Mouse (Mus musculus) midbrain, embryonic 15.5 days (tissue): ENCODE data around the gene Spag5. TPM values are rescaled to one million over a fixed set of nuclear protein-coding genes. Genes with fewer than 3 reads are reported as not detected.

ENCODE experiments used
- ATAC-seq: fragments of 200-750 bp; cut with Nextera tagmentation; replicated peaks from 2 replicates; pipeline ENCODE4 v1.8.0; 2017; ENCODE audit warnings: moderate TSS enrichment
- H3K27ac ChIP-seq: fragments of 300-500 bp; sonication (generic); 2 replicates; pipeline ENCODE4 v1.5.1; 2015; ENCODE audit warnings: mild to moderate bottlenecking, inconsistent platforms
- H3K27me3 ChIP-seq: fragments of 300-500 bp; sonication (generic); replicated peaks from 2 replicates; pipeline ENCODE4 v1.6.1; 2015; ENCODE audit warnings: inconsistent platforms
- H3K36me3 ChIP-seq: fragments of 300-500 bp; sonication (generic); replicated peaks from 2 replicates; pipeline ENCODE4 v1.6.1; 2015; ENCODE audit warnings: inconsistent platforms
- H3K4me1 ChIP-seq: fragments of 300-500 bp; sonication (generic); 2 replicates; pipeline ENCODE4 v1.6.1; 2015; ENCODE audit warnings: inconsistent platforms
- H3K4me2 ChIP-seq: fragments of 300-500 bp; sonication (generic); 2 replicates; pipeline ENCODE4 v1.6.1; 2015; ENCODE audit warnings: inconsistent platforms, mild to moderate bottlenecking, moderate library complexity
- H3K4me3 ChIP-seq: fragments of 300-500 bp; sonication (generic); 2 replicates; pipeline ENCODE4 v1.5.1; 2015; ENCODE audit warnings: mild to moderate bottlenecking, inconsistent platforms
- H3K9ac ChIP-seq: fragments of 300-500 bp; sonication (generic); 2 replicates; pipeline ENCODE4 v1.6.1; 2015; ENCODE audit warnings: mild to moderate bottlenecking, inconsistent platforms
- H3K9me3 ChIP-seq: fragments of 300-500 bp; sonication (generic); 2 replicates; pipeline ENCODE4 v1.6.1; 2016; ENCODE audit warnings: inconsistent platforms
- WGBS: fragments of 180-500 bp; shearing (Covaris S2); methylation state at CpG from one replicate; pipeline ENCODE4 v1.1.7; 2015; ENCODE audit warnings: mixed read lengths; 5-methylcytosine and 5-hydroxymethylcytosine counted together
- polyA plus RNA-seq: library from polyadenylated mRNA; unstranded; fragments of >200 nt; fragmentation: Nextera tagmentation; extraction: Ambion mirVana; gene quantifications from 2 replicates; pipeline ENCODE4 v1.2.1, GENCODE M21; 2015

Gene Spag5
- polyA plus RNA-seq, 1 experiment from 2014 or later: 6.9 TPM

- no peaks in the 10 kb centered on the region for H3K27me3 ChIP-seq
Measured at GRCm38 (mm10) chr11:78289146-78289763, 12.1 kb upstream of the Spag5 start.

GRCm38 (mm10) chr11:78290654-78291053 is 10.7 kb upstream of the Spag5 start, which contains the start of gene BC030499:
Gene BC030499 (plus strand): TSS chr11:78290841.
- no peak within 1 kb of the TSS for H3K4me2 ChIP-seq
- H3K27ac ChIP-seq: no peak within 1 kb of the TSS
- no peak within 1 kb of the TSS for H3K9ac ChIP-seq
- H3K4me3 ChIP-seq: no peak within 1 kb of the TSS
- H3K36me3 ChIP-seq: peaks cover 59% of the 10 kb centered on the region
- no peaks in the 10 kb centered on the region for H3K9me3 ChIP-seq
- no peak for ATAC-seq
- no peaks in the 10 kb centered on the region for H3K4me1 ChIP-seq
- WGBS: 89% methylated on average over 4 of the region's 4 CpGs
- H3K27me3 ChIP-seq: no peaks in the 10 kb centered on the region

More at GRCm38 (mm10) chr11:78289146-78289763, 12.1 kb upstream of the Spag5 start:
- no peaks in the 10 kb centered on the region for H3K9me3 ChIP-seq
- H3K4me1 ChIP-seq: no peaks in the 10 kb centered on the region
- no peak overlapping the region for H3K4me2 ChIP-seq
- 90% methylated on average over 7 of the region's 7 CpGs for WGBS
- H3K36me3 ChIP-seq: peaks cover 73% of the 10 kb centered on the region
- no peak overlapping the region for H3K27ac ChIP-seq
- H3K4me3 ChIP-seq: no peak overlapping the region
- H3K9ac ChIP-seq: no peak overlapping the region
- ATAC-seq: no peak

DNA sequence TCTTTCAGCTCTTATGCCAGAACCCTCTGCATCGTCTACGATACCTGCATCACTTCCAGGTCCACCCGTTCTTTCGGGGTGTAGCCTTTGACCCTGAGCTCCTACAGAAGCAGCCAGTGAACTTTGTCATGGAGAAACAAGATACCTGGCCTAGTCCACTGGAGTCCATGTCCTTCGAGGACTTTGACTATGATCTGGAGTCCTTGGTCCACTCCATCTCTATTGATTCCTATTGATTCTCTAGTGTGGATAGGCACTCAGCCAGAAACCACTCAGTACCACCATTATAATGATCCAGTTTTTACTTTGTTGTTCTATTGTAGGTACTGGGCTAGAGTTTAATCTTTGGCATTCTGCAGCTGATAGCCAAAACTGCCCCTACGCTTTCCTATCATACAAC is 6.7 kb upstream of the Spag5 start:
- no peak overlapping the region for H3K4me3 ChIP-seq
- H3K4me1 ChIP-seq: no peaks in the 10 kb centered on the region
- H3K27ac ChIP-seq: no peak overlapping the region
- ATAC-seq: no peak
- no peak overlapping the region for H3K9ac ChIP-seq
- no peak overlapping the region for H3K4me2 ChIP-seq
- no peaks in the 10 kb centered on the region for H3K9me3 ChIP-seq
- 96% methylated on average over 6 of the region's 6 CpGs for WGBS
- H3K36me3 ChIP-seq: peaks cover 26% of the 10 kb centered on the region
- no peaks in the 10 kb centered on the region for H3K27me3 ChIP-seq

GRCm38 (mm10) chr11:78300917-78301316 is 412 bp upstream of the Spag5 start:
- ATAC-seq: peak; percentile 54

GRCm38 (mm10) chr11:78305272-78305671 is 3.9 kb downstream of the Spag5 start:
- no peak overlapping the region for H3K4me3 ChIP-seq
- H3K9ac ChIP-seq: no peak overlapping the region
- H3K4me2 ChIP-seq: no peak overlapping the region
- H3K27me3 ChIP-seq: no peaks in the 10 kb centered on the region
- no peak overlapping the region for H3K27ac ChIP-seq
- 90% methylated on average over 4 of the region's 4 CpGs for WGBS
- H3K9me3 ChIP-seq: no peaks in the 10 kb centered on the region
- H3K36me3 ChIP-seq: no peaks in the 10 kb centered on the region
- no peak for ATAC-seq
- H3K4me1 ChIP-seq: peaks cover 12% of the 10 kb centered on the region

More at GRCm38 (mm10) chr11:78300917-78301316, 412 bp upstream of the Spag5 start:
- Histone ChIP-seq H3K27me3 (no peaks in the 10 kb centered on the region), H3K4me3 (peak overlapping the region; percentile 58), H3K4me1 (peaks cover 12% of the 10 kb centered on the region), H3K9ac (peak overlapping the region; percentile 55), H3K27ac (peak overlapping the region; percentile 68; the same call in 1 of the 2 replicates), H3K4me2 (peak overlapping the region; percentile 100), H3K9me3 (no peaks in the 10 kb centered on the region), H3K36me3 (no peaks in the 10 kb centered on the region)
- WGBS: 68% methylated on average over 7 of the region's 7 CpGs

- H3K27ac ChIP-seq: no peak overlapping the region
- H3K4me2 ChIP-seq: no peak overlapping the region
- H3K9me3 ChIP-seq: no peaks in the 10 kb centered on the region
- H3K27me3 ChIP-seq: no peaks in the 10 kb centered on the region
- H3K4me1 ChIP-seq: no peaks in the 10 kb centered on the region
- no peaks in the 10 kb centered on the region for H3K36me3 ChIP-seq
- H3K9ac ChIP-seq: no peak overlapping the region
- WGBS: 79% methylated on average over 8 of the region's 8 CpGs
- no peak for ATAC-seq
- no peak overlapping the region for H3K4me3 ChIP-seq
Measured at GRCm38 (mm10) chr11:78310861-78311511, 9.7 kb downstream of the Spag5 start.

DNA sequence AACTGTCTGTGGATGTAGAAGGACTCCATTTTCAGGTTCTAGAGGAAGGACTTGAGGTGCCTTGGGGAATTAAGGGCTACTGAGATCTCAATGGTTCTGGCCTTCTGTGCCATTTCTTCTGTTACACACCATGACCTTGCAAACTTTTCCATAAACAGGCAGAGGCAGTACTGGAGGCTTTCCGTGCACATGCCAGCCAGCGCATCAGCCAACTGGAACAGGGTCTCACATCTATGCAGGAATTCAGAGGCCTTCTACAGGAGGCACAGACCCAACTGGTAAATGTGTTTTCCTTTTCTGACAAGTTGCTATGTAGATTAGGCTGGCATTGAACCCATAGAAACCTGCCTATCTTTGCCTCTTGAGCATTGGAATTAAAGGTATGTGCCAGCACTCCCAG is 12.3 kb downstream of the Spag5 start:
- Histone ChIP-seq H3K27ac (no peak overlapping the region), H3K4me2 (no peak overlapping the region), H3K4me3 (no peak overlapping the region), H3K9me3 (no peaks in the 10 kb centered on the region), H3K4me1 (no peaks in the 10 kb centered on the region), H3K9ac (no peak overlapping the region), H3K27me3 (no peaks in the 10 kb centered on the region), H3K36me3 (no peaks in the 10 kb centered on the region)
- 93% methylated on average over 2 of the region's 2 CpGs for WGBS
- ATAC-seq: no peak

- H3K4me2 ChIP-seq: no peak overlapping the region
- no peaks in the 10 kb centered on the region for H3K9me3 ChIP-seq
- H3K27me3 ChIP-seq: no peaks in the 10 kb centered on the region
- H3K9ac ChIP-seq: no peak overlapping the region
- H3K4me3 ChIP-seq: no peak overlapping the region
- no peak for ATAC-seq
- WGBS: 81% methylated on average over 2 of the region's 2 CpGs
- 0 out of 2 replicates have a peak, but pooled peaks cover 3% of the 10 kb centered on the region for H3K36me3 ChIP-seq
- no peak overlapping the region for H3K27ac ChIP-seq
- H3K4me1 ChIP-seq: peaks cover 4% of the 10 kb centered on the region; the same call in 1 of the 2 replicates
Measured at GRCm38 (mm10) chr11:78318411-78318810, 17.1 kb downstream of the Spag5 start.

DNA sequence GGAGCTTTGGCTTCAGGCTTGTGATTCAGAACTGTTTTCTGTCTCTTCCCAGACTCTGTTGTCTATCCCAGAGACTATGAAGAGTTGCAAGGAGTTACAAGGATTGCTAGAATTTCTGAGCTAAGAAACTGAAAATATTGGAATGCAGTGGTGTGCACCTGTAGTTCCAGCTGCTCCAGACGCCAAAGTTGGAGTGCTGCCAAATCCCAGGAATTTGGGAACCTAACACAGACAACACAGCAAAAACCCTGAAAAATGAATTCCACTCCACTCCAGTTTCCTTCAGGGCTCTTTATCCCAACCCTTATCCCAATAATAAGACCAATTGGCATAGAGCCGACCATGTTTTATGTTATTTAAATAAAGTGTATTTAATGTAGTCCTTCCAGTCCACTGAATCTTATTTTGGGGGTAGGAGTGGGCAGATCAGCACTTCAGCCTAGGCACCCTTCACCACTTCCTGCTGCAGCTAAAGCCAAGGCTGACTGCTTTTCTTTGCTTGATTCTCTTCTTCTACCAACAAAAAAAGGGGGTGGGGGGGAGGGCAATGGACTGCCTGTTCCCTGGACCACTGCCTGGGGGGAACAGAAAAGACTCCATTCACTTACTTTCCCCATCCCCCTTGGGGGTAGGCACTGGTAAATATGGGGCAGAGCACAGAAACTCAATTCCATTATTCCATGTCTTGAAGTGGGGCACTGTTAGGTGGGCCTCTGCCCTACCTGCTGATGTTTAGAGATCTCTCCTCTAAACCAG is 20.9 kb downstream of the Spag5 start:
- Histone ChIP-seq H3K9me3 (no peaks in the 10 kb centered on the region), H3K36me3 (0 out of 2 replicates have a peak, but pooled peaks cover 3% of the 10 kb centered on the region), H3K4me2 (peak overlapping the region; percentile 36), H3K4me1 (peaks cover 4% of the 10 kb centered on the region; the same call in 1 of the 2 replicates), H3K27me3 (no peaks in the 10 kb centered on the region), H3K4me3 (peak overlapping the region; percentile 16; the same call in 1 of the 2 replicates), H3K27ac (peak overlapping the region; percentile 48; the same call in 1 of the 2 replicates), H3K9ac (no peak overlapping the region)
- peak; percentile 28; the same call in 1 of the 2 replicates for ATAC-seq
- 56% methylated on average over 2 of the region's 2 CpGs for WGBS

- Histone ChIP-seq H3K27ac (peak within 1 kb of the TSS; percentile 48), H3K9ac (no peak within 1 kb of the TSS), H3K27me3 (no peaks in the 10 kb centered on the region), H3K4me1 (peaks cover 4% of the 10 kb centered on the region; the same call in 1 of the 2 replicates), H3K9me3 (no peaks in the 10 kb centered on the region), H3K4me2 (peak within 1 kb of the TSS; percentile 36), H3K4me3 (peak within 1 kb of the TSS; percentile 16), H3K36me3 (0 out of 2 replicates have a peak, but pooled peaks cover 3% of the 10 kb centered on the region)
- ATAC-seq: peak; percentile 90
- 7% methylated on average over 15 of the region's 15 CpGs for WGBS
Measured at GRCm38 (mm10) chr11:78322860-78323259, 21.5 kb downstream of the Spag5 start, which contains the start of gene Aldoc. Gene Aldoc (plus strand): TSS chr11:78322968.

GRCm38 (mm10) chr11:78324000-78324785 is 22.9 kb downstream of the Spag5 start:
- Histone ChIP-seq H3K27ac (0 out of 2 replicates have a peak overlapping the region, but pooled peaks have one; percentile 48), H3K27me3 (no peaks in the 10 kb centered on the region), H3K9ac (no peak overlapping the region), H3K9me3 (no peaks in the 10 kb centered on the region), H3K4me2 (0 out of 2 replicates have a peak overlapping the region, but pooled peaks have one; percentile 6), H3K36me3 (0 out of 2 replicates have a peak, but pooled peaks cover under 1% of the 10 kb centered on the region), H3K4me3 (no peak overlapping the region), H3K4me1 (peaks cover 9% of the 10 kb centered on the region)
- WGBS: 87% methylated on average over 15 of the region's 15 CpGs
- no peak for ATAC-seq
